Mouse (Mus musculus) hindbrain, postnatal 0 days (tissue): ENCODE measurements around the gene Nav3. TPM values are rescaled to one million over a fixed set of nuclear protein-coding genes. Genes with fewer than 3 reads are reported as not detected.
A peak's percentile ranks its signal among the peaks of the same experiment; 100 is the strongest.

Experiments
- ATAC-seq: fragments of 200-750 bp; cut with Nextera tagmentation; 2 replicates; pipeline ENCODE4 v1.8.0; 2017; ENCODE audit warnings: mild to moderate bottlenecking, moderate TSS enrichment, moderate library complexity
- DNase-seq: peaks from one replicate; pipeline ENCODE4 v3.0.0-alpha.2; 2015; ENCODE audit warnings: low spot score
- H3K27ac ChIP-seq: fragments of 300-500 bp; sonication (generic); 2 replicates; pipeline ENCODE4 v1.5.1; 2014; ENCODE audit warnings: mild to moderate bottlenecking
- H3K27me3 ChIP-seq: fragments of 300-500 bp; sonication (generic); 2 replicates; pipeline ENCODE4 v1.6.1; 2014; ENCODE audit warnings: low read length, mixed read lengths; ENCODE audit not compliant: insufficient read depth
- H3K36me3 ChIP-seq: fragments of 300-500 bp; sonication (generic); 2 replicates; pipeline ENCODE4 v1.6.1; 2014; ENCODE audit warnings: low read length, mixed read lengths; ENCODE audit not compliant: insufficient read depth
- H3K4me1 ChIP-seq: fragments of 300-500 bp; sonication (generic); 2 replicates; pipeline ENCODE4 v1.6.1; 2014; ENCODE audit warnings: antibody characterized with exemption, low read length, mixed read lengths; ENCODE audit not compliant: insufficient read depth
- H3K4me2 ChIP-seq: fragments of 300-500 bp; sonication (generic); 2 replicates; pipeline ENCODE4 v1.6.1; 2014; ENCODE audit warnings: low read depth, mild to moderate bottlenecking, low read length, moderate library complexity, mixed read lengths
- H3K4me3 ChIP-seq: fragments of 300-500 bp; sonication (generic); 2 replicates; pipeline ENCODE4 v1.5.1; 2014; ENCODE audit warnings: low read length
- H3K9ac ChIP-seq: fragments of 300-500 bp; sonication (generic); replicated peaks from 2 replicates; pipeline ENCODE4 v1.6.1; 2014; ENCODE audit warnings: mild to moderate bottlenecking, low read length, moderate library complexity, mixed read lengths
- H3K9me3 ChIP-seq: fragments of 300-500 bp; sonication (generic); 2 replicates; pipeline ENCODE4 v1.6.1; 2016; ENCODE audit warnings: low read length, mixed read lengths
- CTCF ChIP-seq: IDR thresholded peaks from 2 replicates; pipeline ENCODE4 v1.5.1; 2016; ENCODE audit warnings: antibody characterized with exemption, control low read depth, low read depth
- WGBS: fragments of 180-500 bp; shearing (Covaris S2); extraction: QIAGEN DNeasy Blood & Tissue Kit; methylation state at CpG from one replicate; pipeline ENCODE4 v1.1.7; 2014; 5-methylcytosine and 5-hydroxymethylcytosine counted together
- polyA plus RNA-seq: library from polyadenylated mRNA; unstranded; fragments of >200 nt; fragmentation: Nextera tagmentation; extraction: Ambion mirVana; gene quantifications from 2 replicates; pipeline ENCODE4 v1.2.1, GENCODE M21; 2015
- total RNA-seq: library from RNA; depleted of rRNA; stranded (reverse); fragments of >200 nt; gene quantifications from 2 replicates; pipeline ENCODE4 v1.2.3, GENCODE M21; 2014

Nav3 gene
- total and polyA plus RNA-seq, 2 experiments from 2014 or later: 18.2 to 98.1 TPM

GRCm38 (mm10) chr10:109876107-109876506, 579.9 kb downstream of the Nav3 start:
- DNase-seq: no peak
- Histone ChIP-seq H3K27me3 (no peaks in the 10 kb centered on the region), H3K4me3 (no peak overlapping the region), H3K9ac (no peak overlapping the region), H3K27ac (no peak overlapping the region), H3K36me3 (no peaks in the 10 kb centered on the region), H3K4me1 (no peaks in the 10 kb centered on the region), H3K9me3 (no peaks in the 10 kb centered on the region), H3K4me2 (no peak overlapping the region)
- 88% methylated on average over 4 of the region's 4 CpGs for WGBS
- ATAC-seq: no peak
- TF ChIP-seq CTCF: no peak

- DNase-seq: no peak
- Histone ChIP-seq H3K36me3 (no peaks in the 10 kb centered on the region), H3K4me2 (no peak overlapping the region), H3K9me3 (no peaks in the 10 kb centered on the region), H3K4me1 (no peaks in the 10 kb centered on the region), H3K27ac (no peak overlapping the region), H3K4me3 (no peak overlapping the region), H3K27me3 (no peaks in the 10 kb centered on the region), H3K9ac (no peak overlapping the region)
- ATAC-seq: no peak
- TF ChIP-seq CTCF: no peak
Measured at GRCm38 (mm10) chr10:109875312-109875830, 580.6 kb downstream of the Nav3 start.

DNA sequence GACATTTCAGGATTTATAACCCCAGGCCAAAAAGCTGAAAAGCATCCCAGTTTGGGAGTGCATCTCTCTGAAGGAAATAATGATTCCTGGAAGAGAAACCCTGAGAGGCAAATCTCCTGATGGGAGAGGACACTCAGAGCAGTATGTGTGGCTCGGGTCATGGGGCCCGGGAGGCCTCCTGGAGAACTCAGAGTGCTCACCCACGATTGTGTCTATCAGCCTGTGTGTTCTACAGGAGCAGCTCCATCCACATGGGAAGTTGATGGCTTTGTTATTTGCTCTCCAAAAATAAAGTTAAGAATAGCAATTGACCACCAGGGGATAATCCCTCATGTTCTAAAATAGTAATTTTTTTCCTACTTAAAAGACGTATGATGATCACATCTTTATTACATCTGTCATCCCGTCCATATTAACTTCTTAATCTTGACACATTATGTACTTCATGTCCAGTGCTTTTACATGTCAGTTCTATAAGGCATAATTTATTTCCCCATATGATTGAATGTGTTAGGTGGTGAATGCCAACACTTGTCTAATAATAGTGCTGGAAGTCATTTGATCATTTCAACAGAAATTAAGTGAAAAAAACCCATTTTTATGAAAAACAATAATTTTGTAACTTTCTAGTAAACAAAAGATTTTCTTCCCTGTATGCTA, 581.2 kb downstream of the Nav3 start:
- no peaks in the 10 kb centered on the region for H3K9me3 ChIP-seq
- ATAC-seq (no peak), DNase-seq (no peak)
- no peak overlapping the region for H3K9ac ChIP-seq
- no peak overlapping the region for H3K27ac ChIP-seq
- H3K4me3 ChIP-seq: no peak overlapping the region
- H3K4me2 ChIP-seq: no peak overlapping the region
- no peaks in the 10 kb centered on the region for H3K36me3 ChIP-seq
- WGBS: 62% methylated on average over 5 of the region's 5 CpGs
- no peak for TF ChIP-seq CTCF
- H3K4me1 ChIP-seq: no peaks in the 10 kb centered on the region
- no peaks in the 10 kb centered on the region for H3K27me3 ChIP-seq

DNA sequence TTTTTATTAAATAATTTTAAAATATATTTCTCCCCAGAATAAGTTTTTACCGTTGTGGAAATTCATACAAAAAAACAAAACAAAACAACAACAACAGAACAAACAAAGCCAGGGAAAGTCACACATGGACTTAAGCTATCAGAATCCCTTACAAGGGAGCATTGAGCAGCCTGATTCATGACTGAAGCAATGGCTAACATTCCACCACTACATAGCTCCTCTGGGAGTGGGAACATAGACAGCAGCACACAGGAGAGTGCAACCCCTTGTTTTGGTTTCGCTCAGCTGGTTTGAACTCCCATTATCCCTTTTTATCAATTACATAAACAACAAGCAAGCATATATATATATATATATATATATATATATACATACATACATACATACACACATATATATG, 589.9 kb downstream of the Nav3 start:
- no peak for TF ChIP-seq CTCF
- ATAC-seq: no peak
- H3K27ac ChIP-seq: no peak overlapping the region
- H3K9me3 ChIP-seq: no peaks in the 10 kb centered on the region
- 0 out of 2 replicates have a peak, but pooled peaks cover 2% of the 10 kb centered on the region for H3K4me1 ChIP-seq
- no peak overlapping the region for H3K4me2 ChIP-seq
- no peaks in the 10 kb centered on the region for H3K36me3 ChIP-seq
- H3K9ac ChIP-seq: no peak overlapping the region
- H3K27me3 ChIP-seq: no peaks in the 10 kb centered on the region
- no peak for DNase-seq
- 82% methylated on average over 2 of the region's 2 CpGs for WGBS
- H3K4me3 ChIP-seq: no peak overlapping the region

GRCm38 (mm10) chr10:109865391-109865790, 590.6 kb downstream of the Nav3 start:
- TF ChIP-seq CTCF: no peak
- Histone ChIP-seq H3K4me2 (no peak overlapping the region), H3K4me3 (no peak overlapping the region), H3K27me3 (no peaks in the 10 kb centered on the region), H3K27ac (no peak overlapping the region), H3K9ac (no peak overlapping the region), H3K9me3 (no peaks in the 10 kb centered on the region), H3K36me3 (no peaks in the 10 kb centered on the region), H3K4me1 (0 out of 2 replicates have a peak, but pooled peaks cover 2% of the 10 kb centered on the region)
- WGBS: 53% methylated on average over 2 of the region's 2 CpGs
- DNase-seq (no peak), ATAC-seq (no peak)

GRCm38 (mm10) chr10:109864708-109865107, 591.3 kb downstream of the Nav3 start:
- Histone ChIP-seq H3K4me2 (peak overlapping the region; percentile 18; the same call in 1 of the 2 replicates), H3K9me3 (no peaks in the 10 kb centered on the region), H3K9ac (no peak overlapping the region), H3K4me3 (no peak overlapping the region), H3K36me3 (no peaks in the 10 kb centered on the region), H3K27me3 (no peaks in the 10 kb centered on the region), H3K4me1 (0 out of 2 replicates have a peak, but pooled peaks cover 2% of the 10 kb centered on the region), H3K27ac (no peak overlapping the region)
- peak; percentile 85 for DNase-seq
- WGBS: 12% methylated on average over 4 of the region's 4 CpGs
- peak; percentile 75 for ATAC-seq
- peak; percentile 78 for TF ChIP-seq CTCF

DNA sequence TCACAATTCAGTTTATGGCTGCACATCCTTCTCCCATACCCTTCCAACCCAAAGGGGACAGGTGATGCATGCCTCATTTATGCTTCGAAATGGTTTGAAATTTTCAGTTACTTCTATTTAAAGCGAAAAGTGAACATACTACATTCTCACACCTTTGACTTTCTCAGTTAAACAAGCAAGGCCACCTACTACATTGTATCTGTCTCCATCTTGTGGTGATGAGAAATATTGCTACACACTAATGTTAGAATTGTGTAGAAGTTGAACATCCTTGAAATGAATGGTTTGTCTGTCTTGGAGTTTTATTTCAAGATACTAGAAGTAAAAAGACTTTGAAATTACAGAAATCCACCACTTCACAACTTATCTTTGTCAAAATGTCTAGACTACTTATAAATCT, 594.7 kb downstream of the Nav3 start:
- Histone ChIP-seq H3K4me1 (0 out of 2 replicates have a peak, but pooled peaks cover 2% of the 10 kb centered on the region), H3K4me2 (no peak overlapping the region), H3K36me3 (no peaks in the 10 kb centered on the region), H3K4me3 (no peak overlapping the region), H3K27ac (no peak overlapping the region), H3K9ac (no peak overlapping the region), H3K9me3 (no peaks in the 10 kb centered on the region), H3K27me3 (no peaks in the 10 kb centered on the region)
- DNase-seq (peak; percentile 70), ATAC-seq (0 out of 2 replicates have a peak, but pooled peaks have one; percentile 22)
- peak; percentile 91 for TF ChIP-seq CTCF
- 49% methylated on average over 2 of the region's 2 CpGs for WGBS
